Mouse (Mus musculus): ENCODE data around the gene Frmd4b. TPM values are rescaled to one million over a fixed set of nuclear protein-coding genes. Genes with fewer than 3 reads are reported as not detected.

Gene Frmd4b
- total and polyA plus RNA-seq, 3 experiments: 0.13 to 0.70 (median 0.13) TPM

GRCm38 (mm10) chr6:97278878-97279277 lies 338.5 kb downstream of the Frmd4b start:
- H3K9me3 ChIP-seq (replicated peaks; ENCODE audit: low read length): no peaks in the 10 kb centered on the region
- DNase-seq (ENCODE audit: extremely low read depth): no peak
- TF ChIP-seq CTCF (conservative IDR thresholded peaks at IDR 0.05 in 1 of 2, IDR thresholded peaks at IDR 0.05 in 1 of 2; ENCODE audit: low read depth in 2 of 2, low read length in 2 of 2) (no peak), PAX5 (IDR thresholded peaks at IDR 0.05; ENCODE audit: low read length) (no peak), IRF4 (IDR thresholded peaks at IDR 0.05; ENCODE audit: low read depth, low read length) (no peak), MXI1 (IDR thresholded peaks at IDR 0.05; ENCODE audit: low read depth, low read length) (no peak), BHLHE40 (IDR thresholded peaks at IDR 0.05; ENCODE audit: low read depth, low read length) (no peak), CHD1 (IDR thresholded peaks at IDR 0.05; ENCODE audit: low read depth, low read length) (no peak), TCF12 (IDR thresholded peaks at IDR 0.05; ENCODE audit: low read depth, low read length) (no peak), POLR2AphosphoS2 (IDR thresholded peaks at IDR 0.05; ENCODE audit: low read depth, low read length) (no peak), ELF1 (IDR thresholded peaks at IDR 0.05; ENCODE audit: low read depth, low read length) (no peak), HCFC1 (IDR thresholded peaks at IDR 0.05; ENCODE audit: low read depth, low read length) (no peak), NELFE (IDR thresholded peaks at IDR 0.05; ENCODE audit: low read depth, low read length) (no peak), GABPA (IDR thresholded peaks at IDR 0.05; ENCODE audit: insufficient replicate concordance, low read depth, low read length) (no peak), JUND (conservative IDR thresholded peaks at IDR 0.05; ENCODE audit: low read depth, low read length) (no peak), ZMIZ1 (IDR thresholded peaks at IDR 0.05; ENCODE audit: low read depth, low read length) (no peak), RAD21 (IDR thresholded peaks at IDR 0.05; ENCODE audit: low read depth, low read length) (no peak)
- H3K4me3 ChIP-seq (replicated peaks in 1 of 3; ENCODE audit: low read depth in 2 of 3, low read length in 2 of 3, poor library complexity in 1 of 3): no peak overlapping the region
- H3K79me2 ChIP-seq (replicated peaks; ENCODE audit: control insufficient read depth, extremely low read depth, insufficient read depth, poor library complexity, severe bottlenecking): no peaks in the 10 kb centered on the region
- H3K36me3 ChIP-seq (replicated peaks in 1 of 2; ENCODE audit: control insufficient read depth in 1 of 2, insufficient read depth in 1 of 2, low read length in 1 of 2): no peaks in the 10 kb centered on the region
- no peak overlapping the region for H3K9ac ChIP-seq (ENCODE audit: insufficient read depth, low read depth)
- dilution Hi-C loops (cut with MboI; ENCODE audit: extremely low pct_ligation_motif_present, extremely low pct_unique_long_range_greater_than_20kb, low sequenced_read_pairs): no loop called here
- peaks cover 5 to 10% of the 10 kb centered on the region in 2 experiments; a peak in 3 of 4 replicates for H3K4me1 ChIP-seq (ENCODE audit: control insufficient read depth in 1 of 2, insufficient read depth in 2 of 2)
- in situ Hi-C loops (cut with MboI; ENCODE audit: low pct_ligation_motif_present, low pct_unique_long_range_greater_than_20kb, low sequenced_read_pairs): loop anchor here (5.0 to 10.0 kb wide), 2 partner anchors 138 to 246 kb away; no protein-coding TSS in a partner anchor
- H3K27ac ChIP-seq (ENCODE audit: insufficient read depth, low read depth): no peak overlapping the region
- H3K27me3 ChIP-seq (replicated peaks): no peaks in the 10 kb centered on the region
- H3K4me2 ChIP-seq (ENCODE audit: insufficient read depth, low read depth, poor library complexity, severe bottlenecking): no peak overlapping the region

GRCm38 (mm10) chr6:97278014-97278787 lies 339.1 kb downstream of the Frmd4b start:
- peak; percentile 63 for DNase-seq (ENCODE audit: extremely low read depth)
- Histone ChIP-seq H3K4me1 (ENCODE audit: control insufficient read depth in 1 of 2, insufficient read depth in 2 of 2) (peaks cover 6 to 10% of the 10 kb centered on the region in 2 experiments; a peak in 3 of 4 replicates), H3K36me3 (replicated peaks in 1 of 2; ENCODE audit: control insufficient read depth in 1 of 2, insufficient read depth in 1 of 2, low read length in 1 of 2) (no peaks in the 10 kb centered on the region), H3K27ac (ENCODE audit: insufficient read depth, low read depth) (no peak overlapping the region), H3K9ac (ENCODE audit: insufficient read depth, low read depth) (no peak overlapping the region), H3K4me3 (replicated peaks in 1 of 3; ENCODE audit: low read depth in 2 of 3, low read length in 2 of 3, poor library complexity in 1 of 3) (no peak overlapping the region), H3K79me2 (replicated peaks; ENCODE audit: control insufficient read depth, extremely low read depth, insufficient read depth, poor library complexity, severe bottlenecking) (no peaks in the 10 kb centered on the region), H3K27me3 (replicated peaks) (no peaks in the 10 kb centered on the region), H3K9me3 (replicated peaks; ENCODE audit: low read length) (no peaks in the 10 kb centered on the region), H3K4me2 (ENCODE audit: insufficient read depth, low read depth, poor library complexity, severe bottlenecking) (peak overlapping the region; percentile 5; the same call in 1 of the 2 replicates)
- dilution Hi-C loops (cut with MboI; ENCODE audit: extremely low pct_ligation_motif_present, extremely low pct_unique_long_range_greater_than_20kb, low sequenced_read_pairs): no loop called here
- in situ Hi-C loops (cut with MboI; ENCODE audit: low pct_ligation_motif_present, low pct_unique_long_range_greater_than_20kb, low sequenced_read_pairs): loop anchor here (5.0 to 10.0 kb wide), 2 partner anchors 139 to 247 kb away; no protein-coding TSS in a partner anchor
- TF ChIP-seq CHD2 (IDR thresholded peaks at IDR 0.05; ENCODE audit: low read length) (no peak), USF2 (conservative IDR thresholded peaks at IDR 0.05; ENCODE audit: low read depth, low read length) (no peak), ZKSCAN1 (IDR thresholded peaks at IDR 0.05; ENCODE audit: borderline replicate concordance, low read depth, low read length) (no peak), ETS1 (conservative IDR thresholded peaks at IDR 0.05; ENCODE audit: low read depth, low read length) (no peak), TBP (conservative IDR thresholded peaks at IDR 0.05; ENCODE audit: low read depth, low read length) (no peak), ZC3H11A (IDR thresholded peaks at IDR 0.05; ENCODE audit: low read depth, low read length) (peak; percentile 74), MXI1 (IDR thresholded peaks at IDR 0.05; ENCODE audit: low read depth, low read length) (no peak), IRF4 (IDR thresholded peaks at IDR 0.05; ENCODE audit: low read depth, low read length) (peak; percentile 50; the same call in 1 of the 2 replicates), ZMIZ1 (IDR thresholded peaks at IDR 0.05; ENCODE audit: low read depth, low read length) (no peak), HCFC1 (IDR thresholded peaks at IDR 0.05; ENCODE audit: low read depth, low read length) (no peak), UBTF (IDR thresholded peaks at IDR 0.05; ENCODE audit: low read depth, low read length) (no peak), ZNF384 (IDR thresholded peaks at IDR 0.05; ENCODE audit: low read depth, low read length) (no peak), MEF2A (IDR thresholded peaks at IDR 0.05; ENCODE audit: borderline replicate concordance, low read depth, low read length) (no peak), JUN (IDR thresholded peaks at IDR 0.05; ENCODE audit: insufficient read depth, low read depth, low read length) (no peak), CTCF (conservative IDR thresholded peaks at IDR 0.05 in 1 of 2, IDR thresholded peaks at IDR 0.05 in 1 of 2; ENCODE audit: low read depth in 2 of 2, low read length in 2 of 2) (peak; percentile 74 to 95), NRF1 (IDR thresholded peaks at IDR 0.05; ENCODE audit: low read depth, low read length) (no peak), ELF1 (IDR thresholded peaks at IDR 0.05; ENCODE audit: low read depth, low read length) (no peak), MAX (IDR thresholded peaks at IDR 0.05; ENCODE audit: low read length) (no peak), JUND (conservative IDR thresholded peaks at IDR 0.05; ENCODE audit: low read depth, low read length) (no peak), PAX5 (IDR thresholded peaks at IDR 0.05; ENCODE audit: low read length) (no peak), POLR2AphosphoS2 (IDR thresholded peaks at IDR 0.05; ENCODE audit: low read depth, low read length) (no peak), KAT2A (IDR thresholded peaks at IDR 0.05; ENCODE audit: insufficient replicate concordance, low read length) (no peak), MYC (IDR thresholded peaks at IDR 0.05; ENCODE audit: low read depth, low read length) (no peak), POLR2A (IDR thresholded peaks at IDR 0.05; ENCODE audit: low read depth, low read length) (no peak)

Measured in CH12.LX (cell line).